Mouse (Mus musculus) heart, adult 2 months (tissue): ENCODE data around the gene 9430007A20Rik. TPM values are rescaled to one million over a fixed set of nuclear protein-coding genes. Genes with fewer than 3 reads are reported as not detected.
A peak's percentile ranks its signal among the peaks of the same experiment; 100 is the strongest.

Source experiments
- DNase-seq, 2 experiments: peaks; one replicate each; pipeline ENCODE4 v3.0.0; 2021
- H3K27ac ChIP-seq: fragments of 200-600 bp; 2 replicates; pipeline ENCODE4 v1.8.1; 2022
- H3K27me3 ChIP-seq: fragments of 200-500 bp; 2 replicates; pipeline ENCODE4 v1.6.1; 2012; ENCODE audit warnings: mild to moderate bottlenecking, low read length, inconsistent platforms, mixed read lengths; ENCODE audit not compliant: control insufficient read depth, insufficient read depth
- H3K36me3 ChIP-seq: fragments of 200-500 bp; 2 replicates; pipeline ENCODE4 v1.6.1; 2012; ENCODE audit warnings: low read length, inconsistent platforms; ENCODE audit not compliant: control insufficient read depth, insufficient read depth
- H3K4me1 ChIP-seq: fragments of 200-500 bp; 2 replicates; pipeline ENCODE4 v1.6.1; 2011; ENCODE audit warnings: low read length; ENCODE audit not compliant: control insufficient read depth, insufficient read depth
- H3K4me3 ChIP-seq: fragments of 200-600 bp; 2 replicates; pipeline ENCODE4 v1.8.1; 2022
- H3K79me2 ChIP-seq: fragments of 200-500 bp; replicated peaks from 2 replicates; pipeline ENCODE4 v1.6.1; 2012; ENCODE audit warnings: mild to moderate bottlenecking, inconsistent platforms, low read length, moderate library complexity, mixed read lengths; ENCODE audit not compliant: control insufficient read depth, insufficient read depth
- H3K9ac ChIP-seq: fragments of 200-500 bp; 2 replicates; pipeline ENCODE4 v1.6.1; 2012; ENCODE audit warnings: low read depth, mild to moderate bottlenecking, control low read depth, inconsistent platforms, low read length, mixed read lengths
- CTCF ChIP-seq: fragments of 200-600 bp; IDR thresholded peaks from 2 replicates; pipeline ENCODE4 v1.8.1; 2022; ENCODE audit warnings: antibody characterized with exemption, mild to moderate bottlenecking, moderate library complexity
- EP300 ChIP-seq: fragments of 200-500 bp; IDR thresholded peaks from 2 replicates; pipeline ENCODE4 v1.6.1; 2011; ENCODE audit warnings: low read depth, low read length, control low read depth; ENCODE audit not compliant: insufficient read depth
- POLR2A ChIP-seq: fragments of 200-500 bp; IDR thresholded peaks from 2 replicates; pipeline ENCODE4 v1.6.1; 2011; ENCODE audit warnings: mild to moderate bottlenecking, low read depth, low read length, control low read depth; ENCODE audit not compliant: insufficient read depth
- WGBS: fragments of 180-500 bp; shearing (Covaris S2); methylation state at CpG from one replicate; pipeline ENCODE4 v1.1.7; 2018; 5-methylcytosine and 5-hydroxymethylcytosine counted together
- intact Hi-C: fragments of 180-260 bp; cut with DNase I; formaldehyde crosslinking; loops from one replicate; pipeline ENCODE4 v1.15.1; 2025
- polyA plus RNA-seq: library from polyadenylated mRNA; depleted of rRNA; stranded (reverse); fragments of >200 nt; gene quantifications from 2 replicates; pipeline ENCODE4 v1.2.3, GENCODE M21; 2012; rRNA removed
- total RNA-seq, 2 experiments: library from RNA; stranded (reverse); gene quantifications; 2 replicates each; pipeline ENCODE4 v1.2.3; 2021

Gene 9430007A20Rik
- total and polyA plus RNA-seq, 3 experiments, result not detected

DNA sequence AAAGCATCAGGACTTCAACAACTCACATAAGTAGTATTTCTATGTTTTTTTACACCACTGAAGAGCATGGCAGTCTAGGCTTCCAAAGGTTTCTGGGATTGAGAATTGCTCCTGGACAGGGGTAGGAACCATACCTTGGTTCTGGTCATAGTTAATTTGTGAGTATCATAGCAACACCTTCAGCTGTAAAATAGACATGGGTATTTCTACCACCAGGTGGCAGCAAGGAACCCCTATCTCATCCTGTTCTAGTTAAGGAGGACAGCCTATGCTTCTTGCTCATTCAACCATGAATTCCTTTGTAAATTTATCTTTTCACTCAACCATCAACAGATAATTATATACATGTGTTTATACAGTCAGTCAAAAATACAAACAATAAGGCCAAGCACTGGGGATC lies 40.2 kb downstream of the 9430007A20Rik start:
- no peak overlapping the region for H3K27ac ChIP-seq
- H3K79me2 ChIP-seq, result no peaks in the 10 kb centered on the region
- no peaks in the 10 kb centered on the region for H3K4me1 ChIP-seq
- TF ChIP-seq CTCF (peak; percentile 47), POLR2A (no peak), EP300 (no peak)
- no peaks in the 10 kb centered on the region for H3K36me3 ChIP-seq
- H3K4me3 ChIP-seq, result no peak overlapping the region
- DNase-seq, result no peak
- H3K9ac ChIP-seq, result no peak overlapping the region
- intact Hi-C loops, result loop anchor here (5.0 kb wide), 1 partner anchor 313 kb away; no protein-coding TSS in a partner anchor
- H3K27me3 ChIP-seq, result no peaks in the 10 kb centered on the region

DNA sequence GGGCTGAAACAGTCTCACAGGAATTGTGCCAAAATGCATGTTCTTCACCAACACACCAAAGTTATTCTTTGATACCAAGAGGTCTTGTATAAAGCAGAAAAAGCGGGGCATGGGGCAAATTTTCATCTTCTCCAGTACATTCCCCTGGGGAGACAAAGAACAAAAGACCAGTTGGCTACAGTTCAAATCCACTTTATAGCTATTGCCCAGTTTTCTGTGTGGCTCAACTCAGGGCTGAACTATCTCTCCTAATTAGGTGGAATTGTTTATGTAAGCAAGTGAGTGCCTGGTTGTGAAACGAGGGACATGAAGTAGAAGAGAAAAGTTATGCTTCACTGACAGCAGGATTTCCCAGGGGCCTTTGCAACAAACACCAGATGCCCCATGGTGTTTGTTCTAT lies 41.6 kb downstream of the 9430007A20Rik start:
- H3K4me3 ChIP-seq, result no peak overlapping the region
- H3K4me1 ChIP-seq, result no peaks in the 10 kb centered on the region
- intact Hi-C loops, result loop anchor here (5.0 kb wide), 1 partner anchor 311 kb away; no protein-coding TSS in a partner anchor
- no peak overlapping the region for H3K9ac ChIP-seq
- DNase-seq, result no peak
- no peaks in the 10 kb centered on the region for H3K79me2 ChIP-seq
- no peaks in the 10 kb centered on the region for H3K36me3 ChIP-seq
- TF ChIP-seq EP300 (no peak), POLR2A (no peak), CTCF (no peak)
- H3K27me3 ChIP-seq, result no peaks in the 10 kb centered on the region
- no peak overlapping the region for H3K27ac ChIP-seq
- WGBS, result 40% methylated on average over 2 of the region's 2 CpGs

DNA sequence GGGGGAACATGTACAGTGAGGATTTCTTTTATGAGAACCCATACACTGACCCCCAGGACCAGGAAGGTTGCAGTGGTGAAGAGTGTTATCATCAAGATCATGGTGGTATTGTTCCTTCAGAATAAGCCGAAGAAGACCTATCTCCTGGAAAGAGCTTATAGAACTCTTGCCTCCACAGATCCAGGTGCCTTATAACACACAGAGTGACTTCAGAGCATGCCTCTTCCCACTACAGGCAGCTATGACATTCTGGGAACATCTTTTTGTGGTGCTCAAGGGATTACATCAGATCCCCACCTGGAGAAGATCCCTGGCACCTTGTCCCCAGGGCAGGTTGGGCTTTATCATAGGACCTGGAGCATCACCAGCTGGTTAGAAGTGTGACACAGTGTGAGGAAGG lies 45.4 kb downstream of the 9430007A20Rik start, which contains the start of gene Gm13124:
Gene Gm13124 (minus strand): TSS at position 101 of the 400 bp plus-strand sequence.
- Histone ChIP-seq H3K27me3 (no peaks in the 10 kb centered on the region), H3K36me3 (no peaks in the 10 kb centered on the region), H3K79me2 (no peaks in the 10 kb centered on the region), H3K9ac (no peak within 1 kb of the TSS), H3K4me3 (no peak within 1 kb of the TSS), H3K4me1 (no peaks in the 10 kb centered on the region), H3K27ac (no peak within 1 kb of the TSS)
- no peak for DNase-seq
- intact Hi-C loops, result no loop called here
- no peak for TF ChIP-seq POLR2A
- no peak for TF ChIP-seq EP300
- no peak for TF ChIP-seq CTCF
- 85% methylated on average over 1 of the region's 1 CpGs for WGBS

DNA sequence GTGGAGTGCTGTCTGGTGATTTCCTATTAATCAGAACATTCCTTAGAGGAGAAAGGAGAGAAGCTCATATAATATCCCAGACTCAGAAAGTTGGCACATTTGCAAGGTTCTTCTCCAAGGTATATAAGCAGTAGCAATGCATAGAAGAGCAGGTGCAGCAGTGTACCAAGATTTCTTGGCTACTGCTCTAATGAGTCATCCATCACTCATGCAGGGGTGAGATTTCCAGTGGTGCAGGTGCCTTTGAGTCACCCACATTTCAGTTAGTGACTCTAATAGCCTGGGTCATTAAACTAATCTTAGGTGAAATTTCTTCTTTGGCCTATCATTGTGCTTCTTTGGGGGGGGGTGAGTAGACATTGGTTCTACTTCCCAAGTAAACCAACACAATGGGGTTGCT lies 48.1 kb downstream of the 9430007A20Rik start:
- no peak overlapping the region for H3K4me3 ChIP-seq
- intact Hi-C loops, result no loop called here
- H3K36me3 ChIP-seq, result no peaks in the 10 kb centered on the region
- no peaks in the 10 kb centered on the region for H3K4me1 ChIP-seq
- H3K27me3 ChIP-seq, result no peaks in the 10 kb centered on the region
- TF ChIP-seq EP300 (no peak), POLR2A (no peak), CTCF (no peak)
- no peak overlapping the region for H3K27ac ChIP-seq
- H3K79me2 ChIP-seq, result no peaks in the 10 kb centered on the region
- DNase-seq, result no peak
- H3K9ac ChIP-seq, result no peak overlapping the region

Other genes with a start within 250 kb of the 9430007A20Rik start
- gene Pramel5, start 239.3 kb upstream of the 9430007A20Rik start, total RNA-seq, result not detected
- not detected in 2 replicates for gene Pramel5, start 239.3 kb upstream of the 9430007A20Rik start, polyA plus RNA-seq
- gene Gm13128, start 189.6 kb upstream of the 9430007A20Rik start, total RNA-seq, result not detected
- gene Gm13128, start 189.6 kb upstream of the 9430007A20Rik start, polyA plus RNA-seq, result not detected in 2 replicates
- not detected for gene Gm13119, start 161.9 kb upstream of the 9430007A20Rik start, total RNA-seq
- gene Gm13119, start 161.9 kb upstream of the 9430007A20Rik start, polyA plus RNA-seq, result not detected in 2 replicates
- not detected for gene Pramef20, start 141.9 kb upstream of the 9430007A20Rik start, total RNA-seq
- gene Pramef20, start 141.9 kb upstream of the 9430007A20Rik start, polyA plus RNA-seq, result not detected in 2 replicates
- gene Pramef12, start 111.4 kb upstream of the 9430007A20Rik start, total RNA-seq, result not detected
- 0.08 TPM in 1 of 2 replicates, not detected in the other for gene Pramef12, start 111.4 kb upstream of the 9430007A20Rik start, polyA plus RNA-seq
- not detected for gene 1700012P22Rik, start 81.0 kb upstream of the 9430007A20Rik start, total RNA-seq
- not detected in 2 replicates for gene 1700012P22Rik, start 81.0 kb upstream of the 9430007A20Rik start, polyA plus RNA-seq
- not detected for gene Gm9944, start 66.5 kb upstream of the 9430007A20Rik start, total RNA-seq
- not detected in 2 replicates for gene Gm9944, start 66.5 kb upstream of the 9430007A20Rik start, polyA plus RNA-seq
- gene Aadacl3, start 56.1 kb upstream of the 9430007A20Rik start, total RNA-seq, result not detected
- gene Aadacl3, start 56.1 kb upstream of the 9430007A20Rik start, polyA plus RNA-seq, result not detected in 2 replicates
- not detected for gene Gm13124, start 45.3 kb downstream of the 9430007A20Rik start, total RNA-seq
- gene Gm13124, start 45.3 kb downstream of the 9430007A20Rik start, polyA plus RNA-seq, result not detected in 2 replicates
- gene Aadacl4, start 93.9 kb downstream of the 9430007A20Rik start, total RNA-seq, result not detected
- gene Aadacl4, start 93.9 kb downstream of the 9430007A20Rik start, polyA plus RNA-seq, result not detected in 2 replicates
- gene Gm436, start 166.5 kb downstream of the 9430007A20Rik start, total RNA-seq, result not detected
- gene Gm436, start 166.5 kb downstream of the 9430007A20Rik start, polyA plus RNA-seq, result not detected in 2 replicates
- gene Gm13178, start 201.6 kb downstream of the 9430007A20Rik start, total RNA-seq, result not detected
- gene Gm13178, start 201.6 kb downstream of the 9430007A20Rik start, polyA plus RNA-seq, result not detected in 2 replicates